Mouse (Mus musculus) cortical plate, adult 2 months (tissue): Measurements from ENCODE around the gene Errfi1.

ENCODE experiments used
- CTCF ChIP-seq: fragments of 200-500 bp; IDR thresholded peaks from 2 replicates; pipeline ENCODE4 v1.5.1; 2011; ENCODE audit warnings: mild to moderate bottlenecking, control low read depth, low read length; ENCODE audit not compliant: insufficient read depth; ENCODE audit errors: extremely low read depth
- POLR2A ChIP-seq: fragments of 200-500 bp; IDR thresholded peaks from 2 replicates; pipeline ENCODE4 v1.6.1; 2011; ENCODE audit warnings: mild to moderate bottlenecking, low read length, control low read depth; ENCODE audit not compliant: insufficient read depth; ENCODE audit errors: extremely low read depth

DNA sequence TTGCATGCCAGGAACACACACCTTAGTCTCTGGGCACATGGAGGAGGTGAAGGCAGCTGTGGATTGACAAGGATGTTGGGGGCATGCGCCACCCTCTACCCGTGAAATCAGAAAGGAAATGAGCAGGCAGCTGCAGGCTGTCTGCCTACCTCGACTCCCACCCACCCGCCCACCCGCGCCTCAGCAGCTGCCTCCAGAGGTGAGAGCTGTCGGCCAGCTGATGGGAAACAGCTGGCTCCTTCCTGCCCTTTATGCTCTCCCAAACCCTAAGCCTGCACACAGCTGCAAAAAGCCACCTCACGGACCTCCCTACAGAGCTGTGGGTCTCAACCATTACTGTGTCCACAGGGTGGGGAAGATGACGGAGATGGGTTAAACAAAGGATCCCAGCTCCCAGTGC is 44.4 kb upstream of the Errfi1 start:
- TF ChIP-seq CTCF = no peak
- no peak for TF ChIP-seq POLR2A
